Mouse (Mus musculus): ENCODE data around the gene Nkd1. TPM values are rescaled to one million over a fixed set of nuclear protein-coding genes. Genes with fewer than 3 reads are reported as not detected.

The Nkd1 gene
- polyA plus RNA-seq, 1 experiment from 2014 or later, result 0.04 TPM

DNA sequence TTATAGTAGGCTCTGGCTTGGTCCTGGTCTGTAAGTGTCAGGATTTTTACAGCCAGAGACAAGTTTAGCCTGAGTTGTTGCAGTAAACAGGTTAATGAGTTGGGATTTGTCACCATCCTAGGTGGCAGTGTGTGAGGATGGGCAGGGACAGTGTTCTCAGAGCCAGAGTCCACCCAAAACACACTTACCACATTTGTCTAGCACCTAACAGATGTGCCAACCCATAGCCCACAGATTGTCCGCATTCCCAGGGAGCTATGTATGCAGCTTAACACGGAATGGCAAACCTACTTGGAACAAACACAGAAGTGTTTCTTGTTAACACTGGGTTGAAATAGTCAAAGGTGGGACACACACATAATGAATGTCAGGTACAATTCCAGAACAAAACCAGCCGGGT is 47.1 kb downstream of the Nkd1 start:
- no peaks in the 10 kb centered on the region for H3K27me3 ChIP-seq
- in situ Hi-C loops (cut with MboI; ENCODE audit: low pct_unique_long_range_greater_than_20kb), result no loop called here
- CTCF ChIA-PET, result no interaction called here
- TF ChIP-seq CTCF (IDR thresholded peaks at IDR 0.05), result no peak
- ATAC-seq, result no peak
- DNase-seq (ENCODE audit: low read depth, low spot score), result no peak
- POLR2A ChIA-PET, result no interaction called here

DNA sequence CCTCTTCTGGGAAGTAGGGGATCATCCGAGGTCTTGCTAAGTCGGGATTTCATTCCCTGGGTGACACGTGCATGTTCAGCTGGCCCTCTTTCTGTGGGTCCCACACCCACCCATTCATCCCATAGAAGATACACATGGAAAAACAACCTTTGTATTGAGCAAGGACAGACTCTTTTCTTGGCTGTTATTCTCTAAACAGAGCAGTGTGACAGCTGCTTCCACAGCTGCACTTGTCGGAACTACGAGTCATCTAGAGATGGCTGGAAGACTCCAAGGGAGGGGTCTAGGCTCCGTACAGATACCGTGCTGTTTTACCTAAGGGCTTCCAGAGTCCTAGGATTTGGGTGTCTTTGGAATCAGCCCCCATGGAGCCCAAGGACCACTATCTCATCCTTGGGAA is 48.2 kb downstream of the Nkd1 start:
- TF ChIP-seq CTCF (IDR thresholded peaks at IDR 0.05), result no peak
- H3K27me3 ChIP-seq, result no peaks in the 10 kb centered on the region
- no peak for ATAC-seq
- DNase-seq (ENCODE audit: low read depth, low spot score), result no peak
- in situ Hi-C loops (cut with MboI; ENCODE audit: low pct_unique_long_range_greater_than_20kb), result no loop called here
- ChIA-PET POLR2A (no interaction called here), CTCF (no interaction called here)

DNA sequence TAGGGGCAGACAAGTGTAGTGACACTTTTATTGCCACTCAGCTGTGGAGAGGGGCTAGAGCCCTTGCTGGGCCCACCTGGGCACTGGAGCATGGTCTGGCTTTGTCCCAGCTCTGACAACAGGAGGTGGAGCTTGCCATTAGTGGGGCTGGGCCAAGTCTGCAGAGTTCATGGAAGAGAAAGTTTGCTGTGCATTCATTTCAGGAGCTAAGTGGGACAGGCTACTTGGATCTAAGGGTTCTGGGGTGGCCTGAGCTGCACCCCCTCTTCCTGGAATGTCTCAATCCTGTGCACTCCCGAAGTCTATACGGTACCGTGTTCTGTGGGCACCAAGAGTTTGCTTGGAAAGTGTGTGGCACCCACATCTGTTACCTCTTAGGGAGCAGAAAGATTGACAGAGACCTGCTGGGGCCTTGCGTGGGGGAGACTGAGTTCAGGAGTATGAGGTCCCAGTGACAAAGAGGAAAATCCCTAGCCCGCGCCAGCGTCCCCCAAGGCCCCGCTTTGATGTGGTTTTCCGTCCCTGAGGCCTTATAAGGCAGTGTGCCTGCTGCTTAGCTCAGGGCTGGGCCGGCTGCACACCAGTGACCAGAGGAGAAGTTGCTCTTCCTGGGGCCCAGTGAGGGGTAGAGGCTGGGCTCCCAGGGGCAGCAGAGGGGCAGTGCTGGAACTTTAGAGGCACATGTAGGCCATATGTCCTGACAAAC is 49.3 kb downstream of the Nkd1 start:
- H3K27me3 ChIP-seq, result no peaks in the 10 kb centered on the region
- no peak for TF ChIP-seq CTCF (IDR thresholded peaks at IDR 0.05)
- in situ Hi-C loops (cut with MboI; ENCODE audit: low pct_unique_long_range_greater_than_20kb), result no loop called here
- DNase-seq (ENCODE audit: low read depth, low spot score), result no peak
- no peak for ATAC-seq
- CTCF ChIA-PET, result no interaction called here
- POLR2A ChIA-PET, result interaction anchor here (1.2 kb wide), 1 partner anchor 14 kb away, joined by 3 read pairs; no protein-coding TSS in a partner anchor

DNA sequence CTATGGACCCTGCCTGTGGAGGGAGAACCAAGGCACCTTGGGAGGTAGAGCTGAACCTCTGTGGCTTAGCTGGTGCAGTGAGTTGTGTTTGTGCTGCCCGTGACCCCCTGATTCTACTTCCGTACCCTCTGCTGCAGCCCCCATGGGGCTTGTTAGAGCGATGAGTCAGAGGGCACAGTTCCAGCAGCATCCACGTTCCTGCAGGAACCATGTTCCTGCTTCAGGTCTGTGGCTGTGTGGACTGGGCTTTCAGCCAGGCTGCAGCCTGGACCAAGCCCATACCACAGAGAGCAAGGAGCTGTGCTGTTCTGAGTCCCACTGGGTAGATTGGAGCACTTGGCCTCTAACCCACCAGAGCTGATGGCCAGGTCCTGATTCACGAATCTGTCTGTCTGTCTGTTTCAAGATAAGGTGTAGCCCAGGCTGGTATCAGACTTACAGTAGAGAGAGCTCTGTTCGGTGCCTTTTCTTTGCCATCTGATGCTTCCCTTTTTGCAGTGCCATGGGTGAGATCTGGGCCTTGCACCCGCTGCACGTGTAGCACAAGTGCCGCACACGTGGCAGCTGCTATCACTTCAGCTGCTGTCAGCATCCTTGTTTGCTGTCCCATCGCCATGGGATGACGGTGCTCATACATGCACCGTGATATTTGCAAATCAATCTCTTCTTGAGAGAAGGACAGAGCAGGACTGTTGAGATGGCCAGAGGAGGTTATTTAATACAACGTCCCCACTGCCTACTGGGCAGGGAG is 50.5 kb downstream of the Nkd1 start:
- DNase-seq (ENCODE audit: low read depth, low spot score) (peak; percentile 33), ATAC-seq (no peak)
- ChIA-PET POLR2A (interaction anchor here (1.2 kb wide), 1 partner anchor 12 kb away, joined by 3 read pairs; no protein-coding TSS in a partner anchor), CTCF (no interaction called here)
- H3K27me3 ChIP-seq, result no peaks in the 10 kb centered on the region
- TF ChIP-seq CTCF (IDR thresholded peaks at IDR 0.05), result no peak
- in situ Hi-C loops (cut with MboI; ENCODE audit: low pct_unique_long_range_greater_than_20kb), result no loop called here

DNA sequence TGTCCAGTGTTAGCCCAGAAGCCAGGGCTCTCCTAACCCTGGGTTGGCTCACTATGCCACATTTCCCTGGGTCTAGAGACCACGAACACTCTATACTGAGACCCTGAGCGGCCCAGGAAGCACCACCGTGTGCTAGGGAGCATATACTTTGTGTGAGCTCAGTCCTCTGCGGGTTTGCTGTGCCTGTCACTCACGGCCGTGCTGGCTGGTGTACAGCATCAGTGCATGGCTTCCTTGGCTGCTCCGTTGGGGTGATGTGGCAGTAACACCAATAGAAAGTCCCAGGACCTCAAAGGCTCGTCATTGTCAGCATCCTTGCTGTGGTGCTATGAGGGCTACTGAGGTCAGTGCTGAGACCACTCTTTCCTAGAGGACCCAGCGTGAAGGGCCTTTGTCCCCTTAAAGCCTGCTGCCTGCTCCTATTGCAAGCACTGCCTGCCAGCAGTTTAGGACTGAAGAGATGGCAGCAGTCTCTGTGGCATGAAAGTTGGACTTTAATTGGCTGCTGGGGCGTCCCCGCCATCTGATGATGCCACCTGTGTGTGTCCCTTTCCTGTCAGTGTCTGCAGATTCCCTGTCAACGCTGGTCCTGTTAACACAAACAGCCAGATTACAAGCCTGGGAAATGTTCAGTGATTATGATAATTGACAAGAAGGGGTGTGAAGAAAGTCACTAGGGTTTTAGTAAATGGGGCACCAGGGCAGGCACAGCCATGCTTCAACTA is 51.2 kb downstream of the Nkd1 start:
- ATAC-seq (no peak), DNase-seq (ENCODE audit: low read depth, low spot score) (no peak)
- in situ Hi-C loops (cut with MboI; ENCODE audit: low pct_unique_long_range_greater_than_20kb), result no loop called here
- ChIA-PET CTCF (interaction anchor here (1.0 kb wide), 1 partner anchor 11 kb away, joined by 3 read pairs; no protein-coding TSS in a partner anchor), POLR2A (no interaction called here)
- no peak for TF ChIP-seq CTCF (IDR thresholded peaks at IDR 0.05)
- no peaks in the 10 kb centered on the region for H3K27me3 ChIP-seq

DNA sequence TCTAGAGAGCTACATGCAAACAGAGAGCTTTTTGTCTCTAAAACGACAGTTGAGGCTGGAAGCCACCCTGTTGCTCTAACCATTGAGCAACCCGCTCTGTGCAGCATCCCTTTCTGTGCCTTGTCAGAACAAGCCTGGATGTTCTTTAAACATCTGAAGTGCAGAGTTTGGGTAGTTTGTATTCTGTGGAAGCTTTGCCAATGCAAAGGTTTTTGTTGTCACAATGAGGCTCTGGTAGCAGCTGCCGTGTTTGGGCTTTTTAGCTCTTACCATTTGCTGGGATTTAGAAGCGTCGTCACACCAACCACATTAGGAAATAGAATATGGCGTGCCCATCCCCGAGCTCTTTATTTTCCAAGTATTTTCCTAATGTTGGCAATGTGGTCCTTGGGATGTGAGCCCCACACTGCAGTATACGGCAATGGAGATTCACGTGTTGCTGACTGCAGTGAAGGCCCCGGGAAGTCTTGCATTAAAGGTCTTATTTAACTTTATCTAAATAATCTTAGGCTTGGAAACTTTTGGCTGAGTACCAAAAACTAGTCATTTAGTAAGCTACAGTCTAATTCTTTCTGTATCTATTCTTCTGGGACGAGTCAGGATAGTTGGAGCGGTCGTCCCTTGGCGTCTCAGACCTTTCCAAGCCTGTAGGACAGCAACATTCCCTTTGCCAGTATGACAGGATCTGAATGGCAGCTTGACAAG is 51.9 kb downstream of the Nkd1 start:
- in situ Hi-C loops (cut with MboI; ENCODE audit: low pct_unique_long_range_greater_than_20kb), result no loop called here
- TF ChIP-seq CTCF (IDR thresholded peaks at IDR 0.05), result no peak
- POLR2A ChIA-PET, result no interaction called here

DNA sequence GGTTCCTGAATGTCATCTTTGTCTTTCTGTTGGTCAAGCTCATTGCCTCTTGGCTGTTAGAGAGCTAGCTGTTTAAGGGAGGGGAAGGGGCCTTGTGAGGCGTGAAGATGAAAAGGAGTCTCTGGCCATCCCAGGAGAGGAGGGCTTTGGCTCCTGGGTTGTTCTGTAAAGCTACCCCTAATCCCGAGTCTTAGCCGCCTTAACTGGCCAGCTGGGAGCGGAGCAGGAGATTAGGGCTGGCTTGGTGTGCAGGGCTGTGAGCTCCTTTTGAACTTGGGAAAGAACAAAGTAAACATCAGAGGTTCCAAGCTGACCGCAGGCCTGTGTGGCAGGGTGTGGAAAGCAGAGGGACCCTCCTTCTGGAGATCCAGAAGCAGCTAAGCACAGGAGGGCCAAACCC is 53.8 kb downstream of the Nkd1 start:
- ATAC-seq (no peak), DNase-seq (ENCODE audit: low read depth, low spot score) (no peak)
- in situ Hi-C loops (cut with MboI; ENCODE audit: low pct_unique_long_range_greater_than_20kb), result no loop called here
- POLR2A ChIA-PET, result no interaction called here
- CTCF ChIA-PET, result no interaction called here
- no peaks in the 10 kb centered on the region for H3K27me3 ChIP-seq
- no peak for TF ChIP-seq CTCF (IDR thresholded peaks at IDR 0.05)

More for the DNA sequence above, 51.9 kb downstream of the Nkd1 start:
- no peaks in the 10 kb centered on the region for H3K27me3 ChIP-seq
- DNase-seq (ENCODE audit: low read depth, low spot score) (no peak), ATAC-seq (no peak)
- CTCF ChIA-PET, result interaction anchor here (1.0 kb wide), 1 partner anchor 12 kb away, joined by 3 read pairs; no protein-coding TSS in a partner anchor

DNA sequence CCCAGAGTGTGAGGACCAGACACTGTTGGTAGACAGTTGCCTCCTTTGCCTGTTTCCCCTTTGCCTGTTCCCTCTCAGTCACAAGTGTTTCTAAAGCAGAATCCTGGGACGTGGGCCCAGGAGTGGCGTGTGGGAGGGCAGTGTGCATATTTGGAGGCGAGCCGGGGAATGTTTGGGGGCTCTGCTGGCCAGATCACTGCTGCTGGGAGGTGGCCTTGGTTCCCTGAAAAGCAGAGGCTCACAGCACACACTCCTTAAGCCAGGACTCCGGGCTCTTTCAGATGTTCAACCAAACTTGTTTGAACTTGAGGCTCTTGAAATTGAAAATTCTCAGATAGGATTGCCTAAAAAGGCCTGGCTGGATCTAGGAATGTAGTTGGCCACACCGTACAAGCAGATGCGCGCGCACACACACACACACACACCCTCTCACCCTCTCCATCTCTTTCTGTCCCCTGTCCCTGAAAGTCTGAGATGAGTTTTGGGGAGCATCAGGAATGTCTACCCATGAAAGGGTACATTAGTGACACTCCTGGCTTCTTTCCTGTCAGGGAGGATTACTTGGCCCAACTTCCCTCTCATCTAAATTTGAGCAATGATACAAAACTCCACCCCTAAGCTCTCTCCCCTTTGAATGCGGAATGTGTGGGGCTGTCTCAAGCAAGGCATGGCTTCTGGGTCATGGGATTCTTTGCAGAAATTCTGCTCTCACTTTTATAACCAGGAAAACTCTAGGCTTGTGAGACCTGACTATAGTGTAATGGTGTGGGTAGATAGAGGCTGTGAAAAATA is 55.4 kb downstream of the Nkd1 start:
- DNase-seq (ENCODE audit: low read depth, low spot score) (no peak), ATAC-seq (no peak)
- no peaks in the 10 kb centered on the region for H3K27me3 ChIP-seq
- ChIA-PET POLR2A (no interaction called here), CTCF (no interaction called here)
- no peak for TF ChIP-seq CTCF (IDR thresholded peaks at IDR 0.05)
- in situ Hi-C loops (cut with MboI; ENCODE audit: low pct_unique_long_range_greater_than_20kb), result no loop called here

DNA sequence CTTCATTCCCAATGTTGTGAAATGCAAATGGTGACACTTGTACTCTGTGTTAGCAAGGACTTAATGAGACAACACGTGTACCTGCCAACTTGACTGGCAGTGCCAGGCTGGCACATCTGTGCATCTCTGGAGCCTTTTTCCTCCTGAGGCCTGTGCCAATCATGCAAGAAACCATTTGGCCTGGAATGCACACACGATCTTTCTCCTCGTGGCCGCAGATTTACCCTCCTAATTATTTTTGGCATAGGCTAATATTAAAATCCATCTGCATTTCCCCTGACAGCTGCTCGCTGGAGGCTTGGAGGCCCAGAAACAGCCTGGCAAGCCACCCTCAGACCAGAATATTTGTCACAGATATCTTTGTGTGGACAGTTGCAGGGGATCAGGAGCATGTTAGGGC is 56.5 kb downstream of the Nkd1 start:
- POLR2A ChIA-PET, result no interaction called here
- DNase-seq (ENCODE audit: low read depth, low spot score), result no peak
- CTCF ChIA-PET, result no interaction called here
- no peak for ATAC-seq
- no peak for TF ChIP-seq CTCF (IDR thresholded peaks at IDR 0.05)
- no peaks in the 10 kb centered on the region for H3K27me3 ChIP-seq
- in situ Hi-C loops (cut with MboI; ENCODE audit: low pct_unique_long_range_greater_than_20kb), result no loop called here
